Mouse (Mus musculus) embryonic facial prominence, embryonic 12.5 days (tissue): ENCODE results near the gene Jam3. TPM values are rescaled to one million over a fixed set of nuclear protein-coding genes. Genes with fewer than 3 reads are reported as not detected.

Experiments used
- ATAC-seq: fragments of 200-750 bp; cut with Nextera tagmentation; 2 replicates; pipeline ENCODE4 v1.8.0; 2017; ENCODE audit not compliant: insufficient number of reproducible peaks, insufficient read depth, low FRiP score, low TSS enrichment
- H3K27ac ChIP-seq: fragments of 300-500 bp; sonication (generic); 2 replicates; pipeline ENCODE4 v1.5.1; 2016; ENCODE audit warnings: mild to moderate bottlenecking
- H3K27me3 ChIP-seq: fragments of 300-500 bp; sonication (generic); 2 replicates; pipeline ENCODE4 v1.6.1; 2016; ENCODE audit warnings: mild to moderate bottlenecking, moderate library complexity
- H3K36me3 ChIP-seq: fragments of 300-500 bp; sonication (generic); 2 replicates; pipeline ENCODE4 v1.6.1; 2016; ENCODE audit warnings: mild to moderate bottlenecking
- H3K4me1 ChIP-seq: fragments of 300-500 bp; sonication (generic); 2 replicates; pipeline ENCODE4 v1.6.1; 2016
- H3K4me2 ChIP-seq: fragments of 300-500 bp; sonication (generic); replicated peaks from 2 replicates; pipeline ENCODE4 v1.6.1; 2016; ENCODE audit warnings: mild to moderate bottlenecking, moderate library complexity
- H3K4me3 ChIP-seq: fragments of 300-500 bp; sonication (generic); 2 replicates; pipeline ENCODE4 v1.5.1; 2016; ENCODE audit warnings: mild to moderate bottlenecking
- H3K9ac ChIP-seq: fragments of 300-500 bp; sonication (generic); 2 replicates; pipeline ENCODE4 v1.6.1; 2016; ENCODE audit warnings: mild to moderate bottlenecking, moderate library complexity
- H3K9me3 ChIP-seq: fragments of 300-500 bp; sonication (generic); 2 replicates; pipeline ENCODE4 v1.6.1; 2016; ENCODE audit warnings: mild to moderate bottlenecking, moderate library complexity
- WGBS: fragments of 180-500 bp; shearing (Covaris S2); methylation state at CpG from one replicate; pipeline ENCODE4 v1.1.7; 2016; 5-methylcytosine and 5-hydroxymethylcytosine counted together
- polyA plus RNA-seq: library from polyadenylated mRNA; unstranded; fragments of >200 nt; fragmentation: Nextera tagmentation; extraction: Ambion mirVana; gene quantifications from 2 replicates; pipeline ENCODE4 v1.2.1, GENCODE M21; 2016

Jam3 gene
- polyA plus RNA-seq, 1 experiment from 2014 or later: 120 TPM

GRCm38 (mm10) chr9:27188677-27189241, 33.5 kb upstream of the Jam3 start:
- Histone ChIP-seq H3K9me3 (no peaks in the 10 kb centered on the region), H3K9ac (no peak overlapping the region), H3K27me3 (no peaks in the 10 kb centered on the region), H3K4me1 (peaks cover 23% of the 10 kb centered on the region), H3K4me3 (no peak overlapping the region), H3K27ac (no peak overlapping the region), H3K4me2 (no peak overlapping the region), H3K36me3 (no peaks in the 10 kb centered on the region)
- no peak for ATAC-seq
- WGBS: 66% methylated on average over 7 of the region's 7 CpGs

GRCm38 (mm10) chr9:27185820-27186219, 30.6 kb upstream of the Jam3 start:
- no peak overlapping the region for H3K4me2 ChIP-seq
- H3K9me3 ChIP-seq: no peaks in the 10 kb centered on the region
- H3K4me1 ChIP-seq: peaks cover 6% of the 10 kb centered on the region; the same call in 1 of the 2 replicates
- ATAC-seq: no peak
- H3K27me3 ChIP-seq: no peaks in the 10 kb centered on the region
- no peak overlapping the region for H3K9ac ChIP-seq
- H3K36me3 ChIP-seq: no peaks in the 10 kb centered on the region
- H3K27ac ChIP-seq: no peak overlapping the region
- H3K4me3 ChIP-seq: no peak overlapping the region

GRCm38 (mm10) chr9:27182087-27182486, 26.9 kb upstream of the Jam3 start:
- no peaks in the 10 kb centered on the region for H3K9me3 ChIP-seq
- no peak for ATAC-seq
- no peak overlapping the region for H3K4me3 ChIP-seq
- no peak overlapping the region for H3K4me2 ChIP-seq
- no peaks in the 10 kb centered on the region for H3K36me3 ChIP-seq
- H3K9ac ChIP-seq: no peak overlapping the region
- 76% methylated on average over 5 of the region's 5 CpGs for WGBS
- no peaks in the 10 kb centered on the region for H3K4me1 ChIP-seq
- H3K27me3 ChIP-seq: no peaks in the 10 kb centered on the region
- no peak overlapping the region for H3K27ac ChIP-seq

- H3K4me1 ChIP-seq: no peaks in the 10 kb centered on the region
- H3K27me3 ChIP-seq: no peaks in the 10 kb centered on the region
- H3K36me3 ChIP-seq: no peaks in the 10 kb centered on the region
- no peak overlapping the region for H3K4me3 ChIP-seq
- WGBS: 53% methylated on average over 3 of the region's 3 CpGs
- no peak overlapping the region for H3K9ac ChIP-seq
- no peak overlapping the region for H3K4me2 ChIP-seq
- H3K9me3 ChIP-seq: no peaks in the 10 kb centered on the region
- no peak for ATAC-seq
- no peak overlapping the region for H3K27ac ChIP-seq
These were observed 25.3 kb upstream of the Jam3 start for GRCm38 (mm10) chr9:27180492-27180891.

GRCm38 (mm10) chr9:27178935-27179334, 23.7 kb upstream of the Jam3 start:
- ATAC-seq: no peak
- no peak overlapping the region for H3K9ac ChIP-seq
- no peaks in the 10 kb centered on the region for H3K4me1 ChIP-seq
- H3K36me3 ChIP-seq: no peaks in the 10 kb centered on the region
- no peak overlapping the region for H3K4me3 ChIP-seq
- no peaks in the 10 kb centered on the region for H3K27me3 ChIP-seq
- no peak overlapping the region for H3K4me2 ChIP-seq
- no peaks in the 10 kb centered on the region for H3K9me3 ChIP-seq
- 77% methylated on average over 4 of the region's 4 CpGs for WGBS
- H3K27ac ChIP-seq: no peak overlapping the region

GRCm38 (mm10) chr9:27176154-27176553, 20.9 kb upstream of the Jam3 start:
- 0% methylated on average over 2 of the region's 2 CpGs for WGBS
- H3K27ac ChIP-seq: no peak overlapping the region
- no peaks in the 10 kb centered on the region for H3K27me3 ChIP-seq
- no peak overlapping the region for H3K4me3 ChIP-seq
- H3K4me2 ChIP-seq: no peak overlapping the region
- no peaks in the 10 kb centered on the region for H3K36me3 ChIP-seq
- no peak overlapping the region for H3K9ac ChIP-seq
- H3K4me1 ChIP-seq: no peaks in the 10 kb centered on the region
- no peak for ATAC-seq
- H3K9me3 ChIP-seq: no peaks in the 10 kb centered on the region

- no peak overlapping the region for H3K27ac ChIP-seq
- no peaks in the 10 kb centered on the region for H3K4me1 ChIP-seq
- ATAC-seq: no peak
- H3K9ac ChIP-seq: no peak overlapping the region
- no peak overlapping the region for H3K4me2 ChIP-seq
- H3K27me3 ChIP-seq: no peaks in the 10 kb centered on the region
- no peak overlapping the region for H3K4me3 ChIP-seq
- 87% methylated on average over 6 of the region's 6 CpGs for WGBS
- no peaks in the 10 kb centered on the region for H3K36me3 ChIP-seq
- no peaks in the 10 kb centered on the region for H3K9me3 ChIP-seq
These were observed 20.5 kb upstream of the Jam3 start for GRCm38 (mm10) chr9:27175682-27176081.

GRCm38 (mm10) chr9:27175241-27175640, 20.0 kb upstream of the Jam3 start:
- Histone ChIP-seq H3K9ac (no peak overlapping the region), H3K36me3 (no peaks in the 10 kb centered on the region), H3K9me3 (no peaks in the 10 kb centered on the region), H3K4me1 (no peaks in the 10 kb centered on the region), H3K4me2 (no peak overlapping the region), H3K4me3 (no peak overlapping the region), H3K27ac (0 out of 2 replicates have a peak overlapping the region, but pooled peaks have one; percentile 9), H3K27me3 (no peaks in the 10 kb centered on the region)
- no peak for ATAC-seq
- 84% methylated on average over 13 of the region's 13 CpGs for WGBS

GRCm38 (mm10) chr9:27174079-27174478, 18.9 kb upstream of the Jam3 start:
- no peaks in the 10 kb centered on the region for H3K4me1 ChIP-seq
- no peak overlapping the region for H3K4me2 ChIP-seq
- H3K27me3 ChIP-seq: no peaks in the 10 kb centered on the region
- ATAC-seq: peak; percentile 69; the same call in 1 of the 2 replicates
- no peak overlapping the region for H3K4me3 ChIP-seq
- no peaks in the 10 kb centered on the region for H3K36me3 ChIP-seq
- H3K9me3 ChIP-seq: no peaks in the 10 kb centered on the region
- no peak overlapping the region for H3K27ac ChIP-seq
- H3K9ac ChIP-seq: no peak overlapping the region
- 18% methylated on average over 5 of the region's 5 CpGs for WGBS

- H3K27ac ChIP-seq: no peak overlapping the region
- H3K4me3 ChIP-seq: no peak overlapping the region
- no peaks in the 10 kb centered on the region for H3K9me3 ChIP-seq
- no peak for ATAC-seq
- no peaks in the 10 kb centered on the region for H3K4me1 ChIP-seq
- no peaks in the 10 kb centered on the region for H3K27me3 ChIP-seq
- H3K4me2 ChIP-seq: no peak overlapping the region
- WGBS: 54% methylated on average over 2 of the region's 2 CpGs
- H3K9ac ChIP-seq: no peak overlapping the region
- no peaks in the 10 kb centered on the region for H3K36me3 ChIP-seq
These were observed 18.4 kb upstream of the Jam3 start for GRCm38 (mm10) chr9:27173646-27174045.

GRCm38 (mm10) chr9:27172839-27173238, 17.6 kb upstream of the Jam3 start:
- H3K27me3 ChIP-seq: no peaks in the 10 kb centered on the region
- ATAC-seq: no peak
- H3K9me3 ChIP-seq: no peaks in the 10 kb centered on the region
- no peak overlapping the region for H3K9ac ChIP-seq
- H3K36me3 ChIP-seq: no peaks in the 10 kb centered on the region
- no peak overlapping the region for H3K27ac ChIP-seq
- no peak overlapping the region for H3K4me2 ChIP-seq
- no peaks in the 10 kb centered on the region for H3K4me1 ChIP-seq
- no peak overlapping the region for H3K4me3 ChIP-seq
- WGBS: 83% methylated on average over 6 of the region's 6 CpGs

GRCm38 (mm10) chr9:27170726-27171125, 15.5 kb upstream of the Jam3 start:
- Histone ChIP-seq H3K27ac (no peak overlapping the region), H3K4me3 (no peak overlapping the region), H3K36me3 (no peaks in the 10 kb centered on the region), H3K9ac (no peak overlapping the region), H3K4me2 (no peak overlapping the region), H3K4me1 (no peaks in the 10 kb centered on the region), H3K27me3 (no peaks in the 10 kb centered on the region), H3K9me3 (no peaks in the 10 kb centered on the region)
- 74% methylated on average over 3 of the region's 3 CpGs for WGBS
- no peak for ATAC-seq

GRCm38 (mm10) chr9:27166981-27167380, 11.8 kb upstream of the Jam3 start:
- Histone ChIP-seq H3K4me2 (no peak overlapping the region), H3K27me3 (no peaks in the 10 kb centered on the region), H3K9me3 (no peaks in the 10 kb centered on the region), H3K4me1 (no peaks in the 10 kb centered on the region), H3K9ac (no peak overlapping the region), H3K36me3 (no peaks in the 10 kb centered on the region), H3K27ac (no peak overlapping the region), H3K4me3 (no peak overlapping the region)
- WGBS: 91% methylated on average over 1 of the region's 1 CpGs
- ATAC-seq: no peak
